Mouse (Mus musculus): ENCODE results near the gene Ascc1.
"Not testable (repeated sequence)": the region's sequence is repeated elsewhere in the genome, so short reads cannot be mapped to it uniquely, and the experiment has no call there.

Gene Ascc1

DNA sequence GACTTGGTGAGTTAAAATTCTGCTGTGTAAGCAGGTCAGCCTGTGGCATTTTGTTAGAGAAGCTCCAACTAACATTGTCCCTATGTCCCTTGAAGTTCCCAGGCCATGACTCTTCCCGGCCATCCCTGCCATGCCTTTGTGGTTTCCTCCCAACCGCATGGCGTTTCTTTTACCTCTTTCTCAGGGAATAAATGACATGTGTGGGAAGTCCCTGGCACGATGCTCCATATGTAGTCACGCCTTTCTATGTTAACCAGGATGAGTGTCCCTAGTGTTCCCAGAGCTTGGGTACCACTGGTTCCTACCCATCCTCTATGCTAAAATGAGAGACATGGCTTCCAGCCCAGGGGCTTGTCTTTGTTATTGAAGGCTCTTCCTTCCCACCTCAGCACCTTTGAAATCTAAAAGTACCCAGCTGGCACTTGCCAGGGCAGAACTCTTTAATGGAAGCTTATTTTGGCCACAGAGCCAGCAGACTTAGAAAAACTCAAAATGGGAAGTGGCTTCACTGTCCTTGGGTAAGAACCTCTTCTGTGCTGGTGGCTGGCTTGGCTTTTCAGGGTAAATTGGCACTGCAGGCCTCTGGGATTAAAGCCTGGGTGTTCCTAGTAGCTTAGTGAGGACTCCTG, 24.8 kb upstream of the Ascc1 start:
- DNase-seq: no peak

DNA sequence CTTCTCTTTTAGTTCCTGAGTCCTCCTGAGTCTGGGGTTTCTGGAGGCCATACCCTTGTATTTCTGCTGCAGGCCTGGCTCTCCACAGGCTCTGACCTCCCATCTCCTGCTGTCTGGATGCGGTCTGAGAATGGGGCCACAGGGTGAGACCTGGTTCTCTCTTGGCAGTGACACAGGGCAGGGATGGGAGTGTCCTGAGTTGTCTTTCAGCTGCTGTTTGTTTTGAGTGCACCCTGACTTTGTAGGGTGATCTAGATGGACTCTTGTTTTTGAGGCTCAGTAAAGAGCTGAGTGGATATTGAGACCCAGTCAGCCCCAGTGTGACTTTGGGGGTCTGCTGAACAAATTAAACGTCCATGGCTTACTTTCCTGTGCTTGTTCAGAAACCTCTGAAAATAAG, 24.2 kb upstream of the Ascc1 start:
- DNase-seq: peak; percentile 50 to 51

DNA sequence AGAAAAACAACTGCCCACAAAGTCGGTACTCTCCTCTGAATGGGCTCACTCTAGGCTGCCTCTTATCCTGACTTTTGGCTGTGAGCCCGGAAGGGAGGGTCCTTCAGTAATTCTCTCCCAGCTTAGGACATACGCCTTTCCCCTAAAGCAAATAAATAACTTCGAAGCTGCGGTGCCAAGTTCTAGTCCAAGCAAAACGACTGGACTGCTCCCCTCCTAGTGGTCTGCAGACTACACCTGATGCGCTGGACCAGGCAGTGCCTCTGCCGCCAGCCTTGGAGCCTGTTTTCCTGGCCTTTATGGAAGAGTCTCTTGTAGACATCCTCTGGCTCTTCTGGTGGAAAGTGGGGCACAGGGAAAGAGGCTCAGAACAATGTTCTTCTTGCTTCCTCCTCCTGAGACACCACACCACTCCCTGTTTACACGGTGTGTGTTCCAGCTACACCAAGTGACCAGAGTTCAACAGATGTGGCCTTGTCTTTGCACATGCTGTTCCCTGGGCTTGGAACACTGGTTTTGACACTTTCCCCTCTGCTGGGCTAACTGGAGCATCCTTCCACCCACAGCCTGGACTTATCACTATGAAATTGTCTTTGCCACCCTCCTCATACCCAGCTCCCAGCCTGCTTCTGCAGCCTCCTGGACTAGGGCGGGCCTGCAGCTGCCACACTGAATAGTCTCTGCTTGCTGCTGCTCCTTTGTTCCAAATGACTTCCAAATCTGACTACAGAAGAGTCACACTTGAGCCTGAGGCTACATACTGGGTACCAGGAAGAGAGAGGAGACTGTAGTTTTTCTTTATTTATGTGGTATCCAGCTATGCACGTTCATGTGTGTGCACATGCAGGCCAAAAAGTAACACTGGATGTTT, 23.5 kb upstream of the Ascc1 start:
- peak; percentile 93 to 96 for DNase-seq

DNA sequence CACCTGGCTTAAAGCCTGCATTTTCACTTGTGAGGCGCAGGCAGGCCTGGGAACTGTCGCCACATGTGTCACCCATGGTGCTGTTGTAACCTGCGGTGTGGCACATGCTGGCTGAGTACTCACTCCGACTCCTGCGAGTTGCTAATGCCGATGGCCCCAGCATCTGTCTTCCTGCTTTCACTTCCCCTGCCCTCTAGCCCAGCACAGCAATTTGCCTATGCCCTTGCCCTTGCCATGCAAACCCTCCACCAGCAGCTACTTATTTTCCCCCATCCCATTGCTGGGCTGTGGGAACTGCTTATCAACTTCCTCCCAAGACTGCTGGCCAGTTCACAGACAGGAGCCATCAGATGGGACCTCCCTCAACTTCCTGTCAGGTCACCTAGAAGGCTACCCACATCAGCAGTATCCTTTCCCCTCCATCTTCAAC, 21.8 kb upstream of the Ascc1 start:
- peak; percentile 35 to 64 for DNase-seq

DNA sequence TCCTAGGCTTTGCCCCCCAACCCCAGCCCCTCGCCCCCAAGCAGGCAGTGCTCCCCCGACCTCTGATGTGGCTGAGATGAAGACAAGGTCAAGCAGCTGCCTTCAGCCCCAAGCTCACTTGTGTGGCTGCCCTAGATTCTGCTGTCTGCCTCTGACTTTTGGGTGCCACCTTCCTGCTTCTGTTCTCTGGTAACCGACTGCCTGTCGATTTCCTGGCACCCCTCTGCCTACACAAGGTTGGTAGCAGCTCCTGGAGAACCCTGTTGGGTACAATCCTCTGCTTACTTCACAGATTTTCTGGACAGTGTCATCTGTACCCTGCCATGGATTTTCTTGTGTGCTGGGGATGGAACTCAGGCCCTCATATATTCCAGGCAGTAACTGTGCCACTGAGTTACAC, 21.3 kb upstream of the Ascc1 start:
- no peak for DNase-seq

DNA sequence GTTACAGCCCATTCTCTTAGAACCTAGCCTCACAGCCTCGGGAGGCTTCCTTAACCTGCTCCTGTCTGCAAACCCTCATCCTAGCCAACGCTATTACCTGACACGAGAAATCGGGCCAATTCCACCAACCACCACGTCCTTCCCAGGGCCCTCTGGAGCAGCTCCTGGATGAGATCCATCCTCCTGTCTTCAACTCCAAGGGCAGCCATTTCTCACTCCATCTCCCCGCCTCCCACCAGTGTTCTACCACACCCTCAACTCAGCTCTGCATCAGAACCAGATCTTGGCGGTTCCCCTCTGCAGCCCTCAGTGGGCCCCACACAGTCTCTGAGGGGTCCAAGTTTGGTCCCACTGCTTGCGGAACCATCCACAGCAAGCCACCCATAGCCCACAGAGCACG, 20.8 kb upstream of the Ascc1 start:
- DNase-seq: no peak

DNA sequence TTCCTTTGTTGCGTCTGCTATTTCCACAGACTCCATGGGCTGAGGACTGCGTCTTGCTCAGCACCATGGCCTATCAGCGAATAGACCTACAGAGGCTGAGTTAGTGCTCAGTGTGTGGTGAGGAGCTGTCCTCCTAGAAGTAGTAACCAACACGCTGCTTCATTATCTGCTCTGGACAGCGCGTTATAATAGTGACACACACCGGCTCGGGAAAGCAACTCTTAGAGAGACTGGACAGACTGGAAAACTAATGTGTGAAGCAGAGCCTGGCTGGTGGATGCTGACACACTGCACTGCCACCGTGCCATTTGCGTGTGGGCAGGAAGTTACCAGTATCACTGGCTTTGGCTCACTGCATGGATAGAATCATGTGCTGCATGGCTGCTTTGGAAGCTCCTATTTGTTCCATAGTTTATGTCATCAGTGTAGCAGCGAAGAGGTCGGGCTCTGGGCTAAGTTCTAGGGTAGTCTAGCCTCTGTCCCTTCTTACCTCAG, 20.2 kb upstream of the Ascc1 start:
- no peak for DNase-seq

DNA sequence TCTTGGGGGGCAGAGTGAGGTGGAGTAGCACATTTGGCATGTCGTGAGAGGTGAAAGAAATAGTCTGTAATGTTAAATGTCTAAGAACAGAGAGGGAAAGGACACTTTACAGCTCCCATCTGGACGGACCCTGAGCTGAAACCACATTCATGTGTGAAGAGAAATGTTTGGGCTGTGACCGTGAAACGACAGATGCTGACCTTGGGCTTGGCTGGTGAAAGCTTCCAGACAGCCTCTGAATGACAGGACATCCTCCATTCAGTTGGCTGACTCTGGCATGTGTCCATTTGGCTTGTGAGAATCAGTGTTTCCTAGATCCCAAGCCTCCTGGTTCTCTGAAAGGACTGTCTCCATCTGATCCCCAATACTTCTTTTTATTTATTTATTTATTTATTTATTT, 14.6 kb upstream of the Ascc1 start:
- no peak for DNase-seq

DNA sequence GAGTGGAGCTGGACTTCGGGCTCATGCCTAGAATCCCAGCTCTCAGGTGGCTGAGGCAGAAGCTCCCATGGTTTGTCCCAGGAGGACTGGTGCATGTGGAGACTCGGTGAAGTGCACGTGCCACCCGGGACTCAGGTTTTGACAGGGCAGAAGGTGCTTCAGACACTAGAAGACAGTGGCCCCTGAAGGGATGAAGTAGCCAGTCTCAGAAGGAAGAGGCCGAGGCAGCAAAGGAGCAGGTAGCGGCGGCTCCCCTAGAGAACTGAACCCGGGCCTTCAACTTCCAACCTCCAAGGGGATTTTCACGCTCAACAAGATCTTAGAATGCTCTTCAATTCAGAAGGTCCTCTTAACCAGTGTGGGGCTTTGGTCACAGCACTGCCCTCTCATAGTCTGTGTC, 12.2 kb upstream of the Ascc1 start:
- DNase-seq: no peak

DNA sequence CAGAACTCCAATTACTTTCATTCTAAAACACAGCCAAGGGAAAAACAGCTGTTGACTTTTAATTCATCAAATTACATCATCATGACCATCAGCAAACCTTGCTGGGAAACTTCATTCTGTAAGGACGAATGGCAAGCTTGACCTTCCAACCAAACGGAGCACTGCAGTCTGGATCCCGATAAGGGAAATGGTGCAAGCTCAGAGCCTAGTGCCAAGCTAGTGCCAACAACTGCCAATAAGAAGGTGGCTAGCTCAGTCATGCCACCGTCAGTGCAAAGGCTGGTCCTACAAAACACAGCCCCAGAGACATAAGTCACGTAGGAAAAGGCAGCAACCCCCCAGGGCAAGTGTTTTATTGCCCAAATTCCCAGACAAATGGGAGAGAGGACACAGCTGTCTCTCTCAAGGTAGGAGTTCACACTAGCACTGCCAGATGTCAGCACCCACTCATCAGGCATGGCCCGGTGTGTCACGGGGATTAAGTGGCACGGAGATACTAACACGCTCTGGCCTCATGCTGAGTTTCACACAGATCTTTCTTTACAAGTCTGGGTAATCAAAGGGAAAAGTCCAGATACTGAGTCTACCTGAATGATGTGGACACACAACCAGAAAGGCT, 11.2 kb upstream of the Ascc1 start:
- DNase-seq: no peak

DNA sequence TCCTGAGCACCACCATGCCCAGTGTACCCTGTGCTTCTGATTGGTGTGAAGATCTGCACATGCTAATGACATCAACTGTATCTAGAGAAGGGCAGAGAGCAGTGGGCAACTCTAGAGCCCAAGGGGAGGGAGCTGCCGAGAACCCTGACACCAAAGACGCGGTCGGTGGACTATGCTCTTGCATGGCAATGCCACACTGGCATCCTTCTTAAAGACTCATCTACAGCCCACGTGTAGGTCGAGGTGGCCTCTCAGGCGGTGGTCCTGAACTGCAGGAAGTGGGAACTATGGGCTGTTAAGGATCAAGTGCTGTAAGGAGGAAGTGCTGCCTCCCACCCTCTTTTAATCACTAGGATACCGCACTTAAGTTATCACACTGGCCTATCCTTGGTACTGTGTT, 10.6 kb upstream of the Ascc1 start:
- DNase-seq: no peak

DNA sequence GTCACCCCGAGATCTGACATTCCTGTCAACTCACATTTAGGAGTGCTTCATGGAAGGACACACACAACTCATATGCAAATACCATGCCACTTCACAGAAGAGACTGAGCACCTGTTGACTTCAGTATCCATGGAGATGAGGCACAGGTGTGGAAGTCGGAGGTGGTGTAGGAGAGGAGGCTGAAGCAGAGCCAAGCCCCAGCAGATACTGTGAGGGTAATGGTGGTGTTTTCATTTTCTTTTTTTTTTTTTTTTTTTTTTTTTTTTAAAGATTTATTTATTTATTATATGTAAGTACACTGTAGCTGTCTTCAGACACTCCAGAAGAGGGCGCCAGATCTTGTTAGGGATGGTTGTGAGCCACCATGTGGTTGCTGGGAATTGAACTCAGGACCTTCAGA, 8.8 kb upstream of the Ascc1 start:
- DNase-seq: not testable (repeated sequence)

DNA sequence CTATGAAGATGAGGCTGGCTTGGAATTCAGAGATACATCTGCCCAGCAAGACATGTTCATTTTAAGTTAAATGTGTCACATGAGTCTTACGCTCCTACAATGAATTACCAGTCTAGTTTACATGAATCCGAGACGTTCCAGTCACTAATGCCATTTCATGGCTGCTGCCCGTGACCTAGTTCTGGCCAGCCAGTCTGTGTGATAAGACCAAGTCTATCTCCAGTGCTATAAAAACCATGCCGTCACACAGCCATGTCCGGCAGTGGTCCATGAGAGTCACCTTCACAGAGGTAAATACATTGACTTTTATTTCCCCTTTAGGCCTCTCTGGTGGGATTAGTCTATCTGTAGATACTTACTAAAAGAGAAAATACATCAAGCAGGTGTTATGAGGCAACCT, 6.7 kb upstream of the Ascc1 start:
- no peak for DNase-seq

DNA sequence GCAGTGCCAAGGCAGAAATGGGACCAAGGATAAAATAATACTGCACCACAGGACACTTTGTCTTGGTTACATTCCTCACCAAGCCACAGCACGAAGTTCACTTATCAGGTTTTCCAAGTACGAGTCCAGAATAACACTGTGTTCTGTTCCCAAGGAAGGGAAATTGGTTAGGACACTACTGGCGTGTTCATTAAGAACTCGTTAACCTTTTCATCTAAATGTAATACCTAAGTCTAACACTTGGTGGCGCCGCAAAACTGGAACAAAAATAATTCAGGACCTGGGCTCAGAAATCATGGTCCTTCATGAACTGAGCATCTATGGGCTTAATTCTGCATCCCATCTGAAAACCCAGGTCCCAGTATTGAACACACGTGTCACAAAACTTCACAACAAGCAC, 5.0 kb upstream of the Ascc1 start:
- peak; percentile 57 to 82 for DNase-seq

DNA sequence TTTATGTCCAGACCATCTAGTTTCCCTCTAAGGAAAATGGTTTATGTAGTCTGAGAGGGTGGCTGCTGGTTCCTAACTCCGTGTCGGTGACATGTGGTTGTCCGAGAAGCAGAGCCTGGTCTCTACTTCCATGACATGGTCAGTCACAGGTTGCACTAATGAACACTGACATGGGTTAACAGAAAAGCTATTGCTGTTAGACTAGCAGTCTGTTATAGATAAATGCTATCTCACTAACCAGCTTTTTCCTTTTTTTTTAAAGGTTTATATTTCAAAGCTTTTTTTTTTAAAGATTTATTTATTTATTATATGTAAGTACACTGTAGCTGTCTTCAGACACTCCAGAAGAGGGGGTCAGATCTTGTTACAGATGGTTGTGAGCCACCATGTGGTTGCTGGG, 3.5 kb upstream of the Ascc1 start:
- no peak for DNase-seq

DNA sequence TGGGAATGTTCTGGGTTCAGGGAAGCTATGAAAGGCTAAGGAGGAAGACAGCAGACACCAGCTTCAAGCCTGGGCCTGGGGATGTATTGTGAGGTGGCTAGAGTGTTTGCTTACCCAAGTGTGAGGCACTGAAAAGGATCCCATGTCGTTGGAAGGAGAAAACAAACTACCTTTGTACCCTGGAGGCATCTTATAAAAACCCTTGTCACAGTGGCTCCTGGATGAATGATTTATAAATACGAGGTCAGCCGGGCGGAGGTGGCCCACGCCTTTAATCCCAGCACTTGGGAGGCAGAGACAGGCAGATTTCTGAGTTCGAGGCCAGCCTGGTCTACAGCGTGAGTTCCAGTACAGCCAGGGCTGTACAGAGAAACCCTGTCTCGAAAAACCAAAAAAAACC, 942 bp upstream of the Ascc1 start:
- DNase-seq: peak; percentile 30 to 41

DNA sequence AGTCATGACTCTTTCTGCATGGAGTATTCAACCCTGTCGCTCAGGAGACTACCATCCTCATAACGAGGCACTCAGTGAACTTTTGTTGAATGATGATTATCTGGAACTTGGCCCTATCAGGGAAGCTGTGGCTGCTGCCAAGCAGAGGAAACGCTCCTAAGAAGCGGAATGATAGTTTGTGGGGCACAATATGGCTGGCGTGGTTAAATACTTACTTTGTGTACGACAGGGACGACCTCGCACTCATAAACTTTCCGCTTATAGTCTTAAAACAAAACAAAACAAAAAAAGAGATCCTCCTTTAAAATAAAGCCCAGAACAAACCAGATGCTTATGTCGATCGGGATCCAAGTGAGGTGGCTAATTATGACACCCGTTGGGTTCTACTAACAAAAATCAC, 402 bp upstream of the Ascc1 start:
- DNase-seq: no peak

DNA sequence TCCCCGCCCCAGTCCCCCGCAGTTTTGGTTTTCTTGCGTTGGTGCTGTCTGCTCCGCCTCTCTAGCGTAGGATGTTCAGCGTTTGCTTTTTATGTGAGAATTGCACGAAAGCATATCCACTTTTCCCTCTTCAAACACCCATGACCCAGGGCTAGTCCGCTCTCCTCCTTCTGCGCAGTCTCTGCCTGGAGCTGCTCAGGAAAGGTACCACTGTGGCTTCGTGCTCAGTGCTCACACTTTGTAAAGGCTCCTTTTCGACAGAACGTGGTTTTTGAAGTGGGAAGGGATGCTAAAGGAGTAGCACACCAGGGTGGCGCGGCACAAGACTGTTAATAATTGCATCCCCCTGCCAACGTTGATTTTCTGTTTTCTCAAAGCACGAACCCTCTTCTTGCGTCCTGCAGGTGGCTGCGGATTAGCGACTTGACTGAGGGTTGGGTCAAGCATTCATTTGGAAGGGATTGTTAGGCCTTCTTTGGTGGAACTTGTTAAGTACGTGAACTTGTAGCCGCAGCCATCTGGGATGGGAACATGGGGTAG, 678 bp downstream of the Ascc1 start:
- DNase-seq: no peak

DNA sequence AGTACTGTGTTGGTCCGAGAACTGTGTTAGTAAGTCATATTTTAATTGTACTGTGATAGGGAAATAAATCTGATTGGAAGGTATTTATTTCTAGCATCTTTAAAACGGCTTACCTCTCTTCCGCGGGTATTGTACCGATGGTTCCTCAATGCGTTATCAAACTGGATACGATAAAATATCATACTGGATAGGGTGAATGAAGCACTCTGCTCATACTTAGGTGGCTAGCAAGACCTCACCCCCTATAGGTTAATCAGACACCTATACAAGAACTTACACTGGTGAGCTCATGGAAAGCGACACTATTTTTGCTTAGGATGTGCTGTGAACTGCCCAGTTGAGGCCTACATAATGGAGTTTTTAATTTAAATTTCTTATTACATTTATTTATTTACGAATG, 1.2 kb downstream of the Ascc1 start:
- DNase-seq: no peak

DNA sequence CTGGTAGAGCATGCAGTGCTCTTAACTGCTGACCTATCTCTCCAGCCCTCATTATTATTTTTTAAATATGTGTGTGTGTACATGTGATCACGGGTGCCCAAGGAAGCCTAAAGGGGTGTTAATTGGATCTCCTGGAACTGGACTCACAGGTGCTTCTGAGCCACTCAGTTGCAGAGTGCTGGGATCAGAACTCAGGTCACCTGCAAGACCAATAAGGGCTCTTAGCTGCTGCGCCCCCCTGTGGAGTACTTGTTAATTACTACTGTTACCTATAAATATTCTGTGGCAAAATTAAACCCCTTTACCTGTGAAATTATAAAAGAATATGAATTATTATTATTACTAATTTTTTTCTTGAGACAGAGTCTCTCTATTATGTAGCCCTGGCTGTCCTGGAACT, 2.7 kb downstream of the Ascc1 start:
- DNase-seq: peak in 1 of 2 experiments; percentile 69

DNA sequence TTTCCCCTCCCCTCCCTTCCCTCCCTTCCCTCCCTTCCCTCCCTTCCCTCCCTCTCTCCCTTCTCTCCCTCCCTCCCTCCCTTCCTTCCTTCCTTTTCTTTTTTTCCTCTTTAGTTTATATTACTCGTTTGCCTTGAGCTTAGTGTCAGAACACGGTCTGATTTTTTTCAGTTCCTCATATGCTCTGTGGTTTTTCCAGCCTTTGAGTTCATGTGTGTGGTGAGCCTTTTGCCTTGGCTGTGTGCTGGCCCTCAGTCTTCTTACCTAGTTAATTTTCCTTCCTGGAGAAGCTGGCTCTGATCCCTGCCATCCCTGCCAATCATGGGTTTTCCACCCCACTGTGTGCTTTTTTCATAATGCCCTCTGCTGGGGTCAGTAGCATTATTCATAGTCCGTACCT, 6.5 kb downstream of the Ascc1 start:
- DNase-seq: no peak

DNA sequence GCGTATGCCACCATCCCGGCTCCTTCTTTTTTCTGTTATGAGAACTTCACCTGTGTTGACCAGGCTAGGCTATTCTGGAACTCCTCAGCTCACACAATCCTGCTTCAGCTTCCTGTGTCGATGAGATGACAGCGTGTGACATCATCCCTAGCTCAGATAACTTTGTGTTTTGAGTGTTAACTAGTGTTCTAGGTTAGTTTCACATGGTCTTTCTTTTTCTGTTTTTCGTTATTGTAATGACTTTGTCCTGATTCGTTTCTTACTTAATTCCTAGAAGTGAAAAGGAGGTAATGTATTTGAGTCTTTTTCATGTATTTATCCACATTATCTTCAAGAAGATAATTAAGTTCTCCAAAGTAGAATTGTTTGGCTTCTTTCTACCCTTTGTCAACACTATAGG, 13.6 kb downstream of the Ascc1 start:
- DNase-seq: no peak

DNA sequence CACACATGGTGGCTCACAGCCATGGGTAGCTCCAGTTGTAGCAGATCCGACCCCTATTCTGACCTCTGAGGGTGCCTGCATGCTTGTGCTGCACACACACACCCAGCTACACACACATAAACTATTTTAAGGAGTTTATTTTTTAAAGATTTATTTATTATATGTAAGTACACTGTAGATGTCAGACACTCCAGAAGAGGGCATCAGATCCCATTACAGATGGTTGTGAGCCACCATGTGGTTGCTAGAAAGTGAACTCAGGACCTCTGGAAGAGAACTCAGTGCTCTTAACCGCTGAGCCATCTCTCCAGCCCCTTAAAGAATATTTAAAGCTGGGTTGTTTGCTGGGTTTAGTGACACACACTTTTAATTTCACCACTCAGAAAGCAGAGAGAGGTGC, 16.7 kb downstream of the Ascc1 start:
- DNase-seq: no peak

DNA sequence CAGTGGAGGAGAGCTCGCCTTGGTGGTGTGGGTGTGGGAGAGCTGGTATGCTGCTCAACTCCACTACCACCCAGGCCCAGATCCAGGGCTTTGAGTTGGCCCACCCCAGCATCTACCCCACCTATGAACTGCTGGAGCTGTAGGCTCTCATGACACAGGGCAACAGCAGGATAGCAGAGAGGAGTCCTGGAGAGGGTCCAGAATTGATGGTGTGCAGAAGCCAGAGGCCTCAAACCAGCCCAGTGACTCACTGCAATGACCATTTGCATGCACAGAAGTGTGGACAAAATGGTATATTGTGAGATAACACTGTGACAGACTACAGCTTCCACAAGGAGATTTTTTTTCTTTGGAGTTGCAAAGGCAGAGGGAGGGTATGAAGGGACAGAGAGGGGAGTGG, 21.1 kb downstream of the Ascc1 start:
- DNase-seq: no peak
